Mouse (Mus musculus): ENCODE data around the gene Tas1r2.

Gene Tas1r2

DNA sequence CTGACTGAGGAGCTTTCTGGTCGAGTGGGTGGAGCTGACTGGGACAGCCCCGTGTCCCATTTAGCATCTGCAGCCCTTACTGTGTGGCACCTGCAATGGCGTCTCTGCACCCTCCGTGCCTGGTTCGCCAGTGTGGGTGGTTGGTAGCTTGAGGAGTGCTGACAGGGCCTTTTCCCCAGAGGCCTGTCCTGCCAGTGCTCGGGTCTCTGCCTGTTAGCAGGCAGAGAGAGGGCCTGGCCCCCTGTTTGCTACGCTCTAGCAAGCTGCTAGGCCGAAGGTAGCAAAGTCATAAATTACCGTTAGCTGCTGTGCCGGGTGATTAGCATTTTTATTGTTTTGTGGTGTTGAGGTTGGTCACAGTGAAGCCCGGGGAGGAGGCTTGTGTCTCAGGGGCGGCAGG lies 13.5 kb upstream of the Tas1r2 start:
- no peak for DNase-seq

DNA sequence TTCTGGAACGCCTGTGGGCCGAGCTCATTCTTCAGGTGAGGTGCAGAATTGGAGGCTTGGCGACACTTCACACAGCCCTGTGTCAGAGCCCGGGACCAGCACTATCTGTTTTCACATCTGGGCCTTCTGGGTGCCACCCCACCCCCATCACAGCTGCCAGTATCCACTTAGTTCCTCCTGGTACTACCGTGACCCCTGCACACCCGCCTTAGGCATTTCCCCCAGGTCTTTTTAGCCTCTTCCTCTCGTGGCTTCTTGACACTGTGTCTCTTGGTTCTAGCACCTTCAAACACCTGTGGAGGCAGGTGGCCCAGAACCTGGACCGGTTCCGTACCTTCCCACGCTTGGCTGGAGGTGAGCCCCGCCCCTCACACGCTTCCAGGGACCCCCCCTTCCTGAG lies 13.0 kb upstream of the Tas1r2 start:
- no peak for DNase-seq

DNA sequence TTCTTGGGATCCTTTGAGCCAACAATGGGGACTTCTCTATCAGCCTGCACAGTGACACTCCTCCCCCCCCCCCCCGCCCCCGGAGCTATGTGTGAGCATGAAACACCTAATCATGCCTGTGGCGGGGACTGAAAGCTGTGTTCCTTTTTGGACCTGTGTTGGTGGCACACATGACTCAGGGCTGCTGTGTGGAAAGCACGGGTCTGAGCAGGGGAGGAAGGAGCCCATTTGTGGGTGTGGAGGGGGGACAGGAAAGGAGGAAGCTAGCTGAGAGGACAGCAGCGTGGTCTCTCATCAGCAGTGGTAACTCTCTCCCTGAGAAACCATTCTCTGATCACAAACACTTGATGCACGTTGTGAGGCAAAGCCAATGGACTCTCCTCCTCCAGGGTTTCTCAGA lies 12.6 kb upstream of the Tas1r2 start:
- no peak for DNase-seq

DNA sequence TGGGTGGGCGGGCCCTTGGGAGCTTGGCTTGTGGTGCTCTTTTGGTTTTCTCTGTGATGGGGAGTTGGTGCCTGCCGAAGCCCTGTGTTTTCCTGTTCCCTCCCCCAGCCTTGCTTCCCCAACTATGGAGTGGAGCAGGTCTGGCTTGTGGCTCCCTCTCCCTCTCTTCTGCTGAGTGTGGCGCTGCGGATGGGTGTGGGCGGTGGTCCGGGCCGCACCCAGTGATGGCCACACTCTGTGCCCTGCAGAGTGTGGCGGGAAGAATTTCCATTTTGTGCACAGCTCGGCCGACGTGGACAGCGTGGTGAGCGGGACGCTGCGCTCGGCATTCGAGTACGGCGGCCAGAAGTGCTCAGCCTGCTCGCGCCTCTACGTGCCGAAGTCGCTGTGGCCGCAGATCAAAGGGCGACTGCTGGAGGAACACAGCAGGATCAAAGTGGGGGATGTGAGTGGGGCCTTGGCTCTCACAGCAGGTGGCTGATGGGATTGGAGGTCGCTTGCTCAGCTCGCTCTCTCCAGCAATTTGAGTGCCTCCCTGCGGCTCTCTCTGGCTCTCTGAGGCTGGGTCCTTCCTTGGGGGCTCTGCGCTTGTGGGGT lies 11.4 kb upstream of the Tas1r2 start:
- peak; percentile 20 for DNase-seq

DNA sequence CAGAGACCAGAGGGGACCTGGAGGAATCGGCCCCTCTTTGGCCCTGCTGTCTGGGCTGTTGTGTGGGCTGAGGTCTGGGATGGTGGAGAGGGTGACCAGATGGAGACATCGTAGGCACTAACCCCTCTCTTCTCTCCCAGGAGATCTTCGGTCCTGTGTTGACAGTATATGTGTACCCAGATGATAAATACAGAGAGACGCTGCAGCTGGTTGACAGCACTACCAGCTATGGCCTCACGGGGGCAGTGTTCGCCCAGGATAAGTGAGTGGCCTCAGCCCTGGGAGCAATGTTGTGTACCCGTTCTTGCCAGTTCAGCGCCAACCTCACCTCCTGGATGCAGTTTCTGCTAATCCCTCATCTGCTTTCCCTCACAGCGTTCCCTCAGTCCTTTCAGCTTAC lies 9.4 kb upstream of the Tas1r2 start:
- DNase-seq, result peak; percentile 82

DNA sequence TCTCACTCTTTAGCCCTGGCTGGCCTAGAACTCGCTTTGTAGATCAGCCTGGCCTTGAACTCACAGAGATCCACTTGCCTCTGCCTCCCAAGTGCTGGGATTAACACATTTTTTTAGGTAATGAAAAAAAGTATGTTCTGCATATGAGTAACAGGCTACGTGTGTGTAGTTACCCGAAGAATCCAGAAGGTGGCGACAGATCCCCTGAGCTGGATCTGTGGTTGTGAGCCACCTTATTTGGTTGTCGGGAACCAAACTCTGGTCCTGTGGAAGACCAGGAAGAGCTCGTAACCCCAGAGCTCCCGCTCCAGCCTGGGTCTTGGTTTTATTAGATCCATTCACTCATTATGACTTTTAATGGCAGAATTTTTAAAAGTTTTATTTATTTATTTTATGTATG lies 6.4 kb upstream of the Tas1r2 start:
- no peak for DNase-seq

DNA sequence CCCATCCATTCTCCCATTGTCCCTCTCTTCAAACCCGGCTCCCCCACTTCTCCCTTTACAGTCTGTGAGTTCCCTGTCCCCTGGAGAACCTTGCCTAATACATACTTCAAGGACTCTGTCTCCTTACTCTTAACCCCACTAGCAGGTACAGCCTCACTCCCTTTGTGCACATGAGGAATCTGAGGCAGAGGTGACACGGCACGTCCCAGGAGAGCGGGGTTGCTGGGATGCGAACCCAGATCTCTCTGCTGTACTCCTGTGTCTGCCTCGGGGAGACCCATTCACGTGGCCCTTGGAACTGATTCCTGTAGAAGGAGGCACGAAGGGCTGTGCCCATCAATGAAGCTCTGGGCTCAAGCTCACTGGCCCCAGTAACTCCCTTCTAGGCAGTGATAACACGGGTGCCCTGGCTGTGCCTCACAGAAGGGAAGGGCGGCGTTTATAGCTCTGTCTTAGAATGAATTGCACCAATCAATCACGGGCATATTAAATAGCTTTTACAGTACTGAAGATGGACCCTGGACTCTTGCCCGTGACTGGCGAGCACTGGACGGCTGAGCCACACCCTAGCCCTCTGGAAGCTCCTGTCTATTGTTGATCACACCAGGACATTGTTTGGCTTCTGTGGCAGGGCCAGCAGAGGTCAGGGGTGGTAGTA lies 3.1 kb upstream of the Tas1r2 start:
- DNase-seq, result no peak

DNA sequence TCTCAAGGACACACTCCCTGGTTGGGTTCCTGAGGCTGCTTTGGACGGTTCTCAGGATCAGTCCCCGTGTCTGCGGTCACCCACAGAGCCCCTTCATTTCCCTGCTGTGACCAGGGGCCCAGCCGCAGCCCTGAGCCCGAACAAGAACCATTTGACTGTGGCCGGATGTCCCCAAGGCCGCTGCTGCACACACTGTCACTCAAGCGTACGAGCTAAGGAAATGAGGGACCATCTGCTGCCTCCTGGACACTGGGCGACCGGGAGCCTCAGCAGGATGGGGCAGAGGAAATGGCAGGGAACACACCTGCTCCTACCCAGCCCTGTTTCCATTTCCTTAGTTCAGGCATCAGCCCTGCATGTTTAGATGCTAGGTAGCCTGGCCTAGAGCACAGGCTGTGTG lies 2.4 kb upstream of the Tas1r2 start:
- no peak for DNase-seq

DNA sequence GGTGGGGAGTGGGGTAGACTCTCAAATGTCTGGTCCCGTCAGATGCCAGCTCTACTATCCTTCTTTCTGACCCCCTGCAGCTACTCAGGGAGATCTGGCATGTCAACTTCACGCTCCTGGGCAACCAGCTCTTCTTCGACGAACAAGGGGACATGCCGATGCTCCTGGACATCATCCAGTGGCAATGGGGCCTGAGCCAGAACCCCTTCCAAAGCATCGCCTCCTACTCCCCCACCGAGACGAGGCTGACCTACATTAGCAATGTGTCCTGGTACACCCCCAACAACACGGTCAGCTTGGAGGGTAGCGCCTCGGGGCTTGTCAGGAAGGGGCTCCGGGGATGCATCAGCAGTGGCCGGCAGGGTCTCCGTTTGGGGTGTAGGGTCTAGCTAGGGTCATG lies 8.6 kb downstream of the Tas1r2 start:
- DNase-seq, result no peak

DNA sequence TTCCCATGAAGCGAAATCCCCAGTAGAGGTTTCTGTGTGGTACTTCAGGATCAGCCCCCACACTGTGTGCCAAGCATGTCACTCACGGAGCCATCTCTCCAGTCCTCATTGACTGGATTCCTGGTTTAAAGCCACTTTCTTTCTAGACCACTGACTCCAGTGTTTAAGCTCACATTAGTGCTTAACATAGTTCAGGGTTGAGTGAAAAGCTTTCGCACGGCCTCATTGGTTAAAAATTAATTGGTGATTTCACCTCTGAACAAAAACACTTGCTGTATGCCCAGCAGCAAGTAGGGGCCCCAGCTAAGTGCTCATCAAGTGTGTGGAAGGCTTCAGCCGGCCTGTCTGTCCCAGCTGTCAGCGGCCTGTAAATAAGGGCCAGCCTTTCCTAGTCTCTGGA lies 14.3 kb downstream of the Tas1r2 start:
- no peak for DNase-seq

DNA sequence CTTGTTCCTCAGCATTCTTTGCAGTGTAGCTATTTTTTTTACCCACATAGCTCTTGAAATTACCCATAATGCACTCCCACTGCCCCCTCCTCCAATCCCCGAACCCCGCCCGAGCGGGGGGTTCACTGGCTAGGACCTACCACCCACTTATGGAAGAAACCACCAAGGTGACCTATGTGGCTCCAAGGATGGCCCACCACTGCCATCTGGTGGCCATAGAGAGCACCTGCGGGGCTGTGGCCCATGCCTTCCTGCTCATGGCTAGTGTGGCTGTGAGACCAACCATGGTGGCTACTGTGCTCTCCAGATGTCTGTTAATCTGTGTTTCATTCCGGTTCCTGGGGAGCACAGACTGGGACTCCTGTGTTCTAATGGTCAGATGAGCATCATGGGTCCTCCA lies 16.5 kb downstream of the Tas1r2 start:
- peak; percentile 51 for DNase-seq

DNA sequence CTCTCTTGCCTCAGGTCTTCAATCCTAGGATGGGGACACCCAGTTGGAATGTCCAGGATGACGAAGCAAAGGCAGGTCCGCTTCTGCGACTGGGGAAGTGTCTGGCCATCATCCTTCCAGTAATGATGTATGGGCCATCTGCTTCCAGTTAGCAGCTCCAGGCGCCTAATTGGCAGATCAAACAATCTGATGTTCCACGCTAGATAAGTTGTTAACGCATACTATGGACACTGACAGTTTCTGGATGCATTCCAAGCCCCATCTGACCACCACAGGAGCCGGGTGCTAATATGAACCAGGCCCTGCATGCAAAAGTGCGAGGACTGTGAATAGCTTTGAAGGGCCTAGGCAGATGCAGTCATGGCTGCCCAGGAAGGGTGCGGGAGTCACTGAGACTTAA lies 22.4 kb downstream of the Tas1r2 start:
- no peak for DNase-seq

DNA sequence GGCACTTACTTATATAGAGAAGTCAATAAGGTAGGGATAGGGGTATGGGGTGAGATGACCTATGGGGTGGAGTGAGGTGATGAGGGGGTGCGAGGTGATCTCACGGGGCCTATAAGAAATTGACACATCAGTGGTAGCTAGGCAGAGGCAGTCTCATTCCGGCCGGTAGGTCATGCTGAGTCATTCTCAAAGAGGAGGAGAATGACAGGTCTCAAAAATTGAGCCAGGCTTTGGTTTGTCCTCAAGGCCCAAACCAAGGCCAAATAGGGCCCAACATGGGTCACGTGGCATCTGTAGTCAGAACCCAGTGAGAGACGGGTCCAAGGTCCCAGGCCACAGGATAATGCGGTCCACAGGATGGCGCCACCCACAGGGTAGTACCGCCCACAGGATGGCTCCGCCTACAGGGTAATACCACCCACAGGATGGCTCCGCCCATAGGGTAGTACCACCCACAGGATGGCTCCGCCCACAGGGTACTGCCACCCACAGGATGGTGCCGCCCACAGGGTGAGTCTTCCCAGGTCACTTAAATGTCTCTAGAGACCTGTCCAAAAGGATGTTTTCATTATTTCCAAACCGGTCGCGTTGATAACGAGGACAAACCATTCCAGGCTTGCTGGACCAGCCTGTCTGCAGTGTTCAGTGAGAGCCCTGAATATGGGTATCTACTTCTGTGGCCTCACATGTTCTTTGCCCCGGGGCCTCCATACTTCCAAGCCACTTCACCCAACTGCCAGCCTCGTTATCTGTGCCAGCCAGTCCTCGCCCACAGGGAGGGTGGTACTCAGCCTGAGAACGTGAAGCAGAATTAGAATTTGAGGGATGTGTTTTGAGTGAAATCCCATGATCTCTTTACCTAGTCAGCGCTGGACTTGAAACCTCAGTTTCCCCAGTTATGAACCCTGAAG lies 30.6 kb downstream of the Tas1r2 start:
- peak; percentile 17 for DNase-seq

DNA sequence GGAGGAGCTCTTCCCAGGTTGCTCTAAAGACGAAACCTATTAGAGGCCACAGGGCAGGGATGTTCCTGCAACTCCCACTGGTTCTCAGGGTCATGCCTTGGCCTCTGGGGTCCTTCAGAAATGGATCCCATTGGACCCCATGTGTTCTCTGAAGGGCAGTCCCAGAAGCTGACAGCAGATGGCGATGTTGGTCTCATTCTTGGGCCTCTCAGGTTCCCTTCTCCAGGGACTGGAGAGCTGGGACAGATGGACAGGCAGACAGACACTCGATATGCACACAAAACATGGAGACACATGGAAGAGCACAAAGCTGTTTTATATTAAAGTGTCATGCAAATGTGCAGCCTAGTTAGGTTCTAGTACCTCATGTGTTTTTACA lies 31.3 kb downstream of the Tas1r2 start:
- peak; percentile 65 for DNase-seq

DNA sequence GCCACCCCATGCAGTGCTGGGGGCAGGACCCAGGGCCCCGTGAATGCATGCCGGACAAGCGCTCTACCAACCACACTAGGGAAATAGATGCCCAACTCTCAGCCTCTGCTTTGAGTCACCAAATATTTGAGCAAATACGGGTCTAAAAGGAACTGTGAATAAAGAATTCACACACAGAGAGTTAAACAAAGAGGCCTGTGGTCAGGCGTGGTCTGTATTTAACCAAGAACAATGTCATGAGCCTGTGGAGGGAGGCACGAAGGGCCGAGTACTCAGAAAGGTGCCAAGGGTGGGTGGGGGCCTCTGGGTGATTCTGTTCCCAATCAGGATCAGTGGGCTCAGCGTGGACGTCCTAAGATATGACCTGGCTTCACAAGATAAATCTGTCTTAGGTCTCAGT lies 34.7 kb downstream of the Tas1r2 start:
- no peak for DNase-seq

DNA sequence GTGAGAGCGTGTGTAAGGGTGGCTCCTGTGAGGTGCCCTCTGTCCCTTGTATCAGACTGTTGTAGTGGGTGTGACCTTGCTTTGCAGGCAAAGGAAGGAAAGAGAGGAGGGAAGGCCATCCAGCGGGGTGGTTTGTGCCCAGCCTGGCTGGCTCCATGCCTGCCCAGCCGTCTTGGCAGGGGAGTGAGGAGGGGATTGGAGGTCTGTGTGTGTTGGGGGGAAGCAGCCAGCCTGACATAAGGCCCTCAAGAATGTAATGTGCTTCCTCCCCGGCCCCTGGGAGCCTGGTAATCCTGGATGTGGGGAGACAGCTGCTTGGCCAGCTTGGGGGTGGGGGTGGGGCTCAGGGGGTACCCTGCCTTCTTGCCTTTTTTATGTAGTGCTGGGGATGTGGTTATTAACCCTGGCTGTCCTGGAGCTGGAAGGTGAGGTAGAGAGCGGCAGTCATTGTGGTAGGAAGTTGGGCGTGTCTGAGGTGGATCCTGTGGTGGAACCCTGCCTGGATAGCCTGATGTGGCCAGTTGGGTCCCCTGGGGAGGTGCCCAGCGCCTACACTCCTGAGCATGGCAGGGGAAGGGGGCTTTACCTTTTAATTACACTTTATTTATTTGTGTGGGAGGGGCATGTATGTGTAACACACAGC lies 36.4 kb downstream of the Tas1r2 start:
- no peak for DNase-seq

DNA sequence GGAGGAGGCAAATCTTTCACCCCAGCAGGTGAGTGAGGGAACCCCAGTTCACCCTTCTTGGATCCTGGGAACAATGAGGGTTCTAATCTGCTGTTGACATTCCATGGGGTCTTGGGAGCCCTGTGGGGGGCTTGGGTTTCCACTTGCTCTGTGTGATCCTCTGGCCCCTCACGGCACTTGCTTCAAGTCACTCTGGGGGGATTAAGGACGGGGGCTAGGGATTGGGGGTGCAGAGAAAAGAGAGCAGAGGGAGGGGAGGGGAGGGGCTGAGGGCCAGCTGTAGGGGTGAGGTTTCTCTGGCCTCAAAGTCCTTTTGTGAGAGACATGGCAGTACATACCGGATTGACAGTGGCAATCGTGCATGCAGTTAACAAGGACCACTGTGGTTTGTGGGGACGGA lies 40.0 kb downstream of the Tas1r2 start:
- DNase-seq, result no peak

DNA sequence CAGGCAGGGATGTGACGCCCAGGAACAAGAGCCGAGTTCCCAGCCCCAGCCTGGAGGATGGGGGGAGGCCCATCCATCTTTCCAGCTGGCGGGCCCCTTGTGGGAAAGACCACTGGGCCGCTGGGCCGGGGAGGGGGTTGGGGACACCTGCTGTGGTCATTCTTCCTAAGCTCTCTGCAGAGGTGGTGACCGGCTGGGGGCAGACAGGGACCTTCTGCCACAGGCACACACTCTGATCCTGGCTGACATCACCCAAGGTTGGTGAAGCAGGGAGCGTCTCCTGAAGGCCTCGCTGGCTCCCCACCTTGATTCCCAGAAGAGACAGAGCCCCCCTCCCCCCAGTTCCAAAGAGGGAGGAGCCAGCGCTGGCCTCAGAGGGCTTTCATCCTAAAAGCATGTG lies 44.4 kb downstream of the Tas1r2 start:
- no peak for DNase-seq

DNA sequence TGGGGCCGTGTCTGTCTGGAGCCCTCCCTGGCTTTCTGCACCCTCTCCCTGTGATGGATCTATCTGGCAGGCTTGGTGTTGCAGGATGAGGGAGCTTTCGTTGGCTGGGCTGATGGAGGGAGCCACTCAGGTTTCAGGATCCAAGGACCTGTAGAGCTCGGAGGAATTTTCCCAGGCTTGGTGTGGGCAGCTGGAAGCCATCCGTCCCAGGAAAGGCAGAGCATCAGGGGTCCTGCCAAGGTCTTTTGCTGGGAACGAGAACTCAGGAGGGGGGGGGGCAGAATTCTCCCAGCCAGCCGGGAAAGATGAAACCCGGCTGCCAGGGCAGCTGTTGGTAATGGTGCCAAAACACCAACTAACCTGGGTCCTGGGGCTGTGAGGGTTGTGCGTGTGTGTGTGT lies 45.3 kb downstream of the Tas1r2 start:
- DNase-seq, result peak; percentile 30

DNA sequence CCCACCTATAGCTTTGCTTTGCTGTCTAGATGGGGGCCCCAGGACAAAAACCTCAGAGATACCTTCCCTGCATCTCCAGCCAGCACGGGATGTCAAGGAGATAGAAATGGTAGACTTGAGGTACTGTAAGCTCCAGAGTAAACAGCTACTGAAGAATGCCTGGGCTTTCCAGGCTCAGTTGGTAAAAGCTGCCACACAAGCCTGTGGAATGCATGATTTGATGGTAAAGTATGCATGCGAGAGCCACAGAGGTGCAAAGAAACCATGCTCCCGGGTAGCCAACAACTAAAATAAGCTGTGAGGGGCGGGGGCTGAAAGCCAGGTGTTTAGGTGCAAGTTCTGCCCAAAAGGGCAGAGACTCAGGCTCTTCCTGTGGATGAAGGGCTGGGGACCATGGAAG lies 49.6 kb downstream of the Tas1r2 start:
- DNase-seq, result no peak

DNA sequence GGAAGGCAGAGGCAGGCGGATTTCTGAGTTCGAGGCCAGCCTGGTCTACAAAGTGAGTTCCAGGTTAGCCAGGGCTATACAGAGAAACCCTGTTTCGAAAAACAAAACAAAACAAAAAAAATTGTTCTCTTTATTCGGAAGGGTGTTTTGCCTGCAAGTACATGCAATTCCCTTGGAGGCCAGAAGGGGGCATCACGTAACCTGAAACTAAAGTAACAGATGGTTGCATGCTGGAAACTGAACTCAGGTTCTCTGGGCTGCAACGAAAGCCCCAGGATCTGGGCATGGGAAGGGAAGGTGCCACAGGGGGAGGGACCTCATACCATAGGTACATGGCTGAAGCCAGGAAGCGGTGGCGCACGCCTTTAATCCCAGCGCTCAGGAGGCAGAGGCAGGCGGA lies 50.1 kb downstream of the Tas1r2 start:
- no peak for DNase-seq

DNA sequence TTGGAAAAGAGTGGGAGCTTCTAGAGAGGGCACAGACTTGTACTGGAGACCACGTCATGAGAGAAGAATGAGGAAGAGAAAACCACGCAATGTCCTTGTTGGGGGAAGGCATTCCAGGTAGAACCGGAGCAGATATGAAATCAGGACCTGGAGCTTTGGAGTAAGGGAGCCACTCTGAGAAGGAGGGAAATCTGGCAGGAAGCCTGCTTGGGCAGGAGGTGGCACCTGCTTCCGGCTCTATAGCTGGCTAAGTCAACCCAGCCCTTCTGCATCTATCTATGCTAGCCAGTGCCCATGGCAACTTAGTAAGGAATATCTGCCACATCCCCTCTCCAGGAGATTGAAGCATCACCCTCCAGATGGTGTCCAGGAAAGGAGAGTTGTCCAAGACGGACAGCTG lies 52.6 kb downstream of the Tas1r2 start:
- DNase-seq, result no peak

DNA sequence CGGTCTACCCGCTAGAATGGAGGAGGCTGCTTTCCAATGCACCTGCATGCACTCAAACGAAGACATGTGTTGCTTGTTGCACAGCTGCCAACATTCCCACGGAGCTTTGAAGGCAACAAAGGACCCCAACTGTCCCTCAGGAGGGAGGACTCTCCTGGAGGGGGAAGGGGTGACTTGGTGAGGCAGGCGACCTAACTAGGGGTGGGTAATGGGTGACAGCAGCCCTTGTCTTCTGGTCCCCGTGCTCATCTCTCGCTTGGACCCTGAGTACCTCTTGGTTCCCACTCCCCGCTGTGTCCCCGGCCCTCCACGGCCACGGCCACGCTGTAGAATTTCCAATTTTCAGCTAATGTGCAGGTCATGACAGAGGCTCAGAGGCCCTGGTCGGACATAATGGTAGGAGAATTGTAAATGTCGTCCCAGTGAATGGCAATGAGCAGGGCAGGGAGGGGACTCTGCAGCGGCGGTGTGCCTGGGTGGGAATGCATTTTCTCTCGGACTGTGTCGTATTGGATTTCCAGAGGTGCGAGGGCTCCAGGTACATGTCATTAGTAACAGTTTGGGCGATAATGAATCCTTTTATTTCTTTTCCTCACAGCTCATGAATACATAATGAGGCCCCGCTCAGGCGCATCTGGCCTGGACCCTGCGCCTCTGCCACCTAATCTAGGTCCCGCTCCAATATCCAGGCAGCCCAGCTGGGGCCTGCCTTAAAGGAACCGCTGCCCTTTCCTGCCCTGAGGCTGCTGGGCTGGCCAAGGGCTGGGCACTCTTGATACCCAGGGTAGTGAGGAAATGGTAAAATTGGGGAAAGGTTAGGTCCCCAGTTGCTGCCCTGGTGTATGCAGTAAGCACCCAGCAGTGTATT lies 57.4 kb downstream of the Tas1r2 start:
- no peak for DNase-seq
